Mouse (Mus musculus): Measurements from ENCODE around the gene Usp12. TPM values are rescaled to one million over a fixed set of nuclear protein-coding genes. Genes with fewer than 3 reads are reported as not detected.
"Not testable (repeated sequence)": the region's sequence is repeated elsewhere in the genome, so short reads cannot be mapped to it uniquely, and the experiment has no call there.

Usp12 gene
- polyA plus RNA-seq, 1 experiment from 2014 or later: 11.6 TPM

GRCm38 (mm10) chr5:146749857-146750256 lies 44.9 kb downstream of the Usp12 start:
- 90% methylated on average over 5 of the region's 5 CpGs for WGBS
- Histone ChIP-seq H3K4me1 (replicated peaks; ENCODE audit: control insufficient read depth, insufficient read depth, low read length) (no peaks in the 10 kb centered on the region), H3K9me3 (ENCODE audit: control insufficient read depth, low read length) (no peaks in the 10 kb centered on the region), H3K36me3 (ENCODE audit: control insufficient read depth, insufficient read depth, low read length) (no peaks in the 10 kb centered on the region), H3K4me3 (ENCODE audit: low read depth, low read length) (no peak overlapping the region), H3K27me3 (ENCODE audit: control insufficient read depth, insufficient read depth, low read length) (no peaks in the 10 kb centered on the region), H3K9ac (ENCODE audit: low read depth, low read length) (no peak overlapping the region), H3K4me2 (replicated peaks; ENCODE audit: low read depth, low read length) (no peak overlapping the region), H3K27ac (ENCODE audit: low read depth, low read length) (no peak overlapping the region)
- ATAC-seq (ENCODE audit: low FRiP score) (no peak), DNase-seq (ENCODE audit: low spot score) (no peak)

- Histone ChIP-seq H3K27ac (ENCODE audit: low read depth, low read length) (no peak overlapping the region), H3K9me3 (ENCODE audit: control insufficient read depth, low read length) (no peaks in the 10 kb centered on the region), H3K4me2 (replicated peaks; ENCODE audit: low read depth, low read length) (no peak overlapping the region), H3K4me3 (ENCODE audit: low read depth, low read length) (no peak overlapping the region), H3K36me3 (ENCODE audit: control insufficient read depth, insufficient read depth, low read length) (0 out of 2 replicates have a peak, but pooled peaks cover 2% of the 10 kb centered on the region), H3K9ac (ENCODE audit: low read depth, low read length) (no peak overlapping the region), H3K4me1 (replicated peaks; ENCODE audit: control insufficient read depth, insufficient read depth, low read length) (no peaks in the 10 kb centered on the region), H3K27me3 (ENCODE audit: control insufficient read depth, insufficient read depth, low read length) (no peaks in the 10 kb centered on the region)
- 82% methylated on average over 9 of the region's 9 CpGs for WGBS
- ATAC-seq (ENCODE audit: low FRiP score) (peak; percentile 38; the same call in 1 of the 2 replicates), DNase-seq (ENCODE audit: low spot score) (no peak)
Observed at GRCm38 (mm10) chr5:146736970-146737495, 57.8 kb downstream of the Usp12 start.

GRCm38 (mm10) chr5:146736348-146736747 lies 58.5 kb downstream of the Usp12 start:
- Histone ChIP-seq H3K27ac (ENCODE audit: low read depth, low read length) (no peak overlapping the region), H3K27me3 (ENCODE audit: control insufficient read depth, insufficient read depth, low read length) (no peaks in the 10 kb centered on the region), H3K4me2 (replicated peaks; ENCODE audit: low read depth, low read length) (no peak overlapping the region), H3K4me3 (ENCODE audit: low read depth, low read length) (no peak overlapping the region), H3K4me1 (replicated peaks; ENCODE audit: control insufficient read depth, insufficient read depth, low read length) (no peaks in the 10 kb centered on the region), H3K9ac (ENCODE audit: low read depth, low read length) (no peak overlapping the region), H3K36me3 (ENCODE audit: control insufficient read depth, insufficient read depth, low read length) (0 out of 2 replicates have a peak, but pooled peaks cover 2% of the 10 kb centered on the region), H3K9me3 (ENCODE audit: control insufficient read depth, low read length) (no peaks in the 10 kb centered on the region)
- DNase-seq (ENCODE audit: low spot score) (no peak), ATAC-seq (ENCODE audit: low FRiP score) (no peak)
- 74% methylated on average over 18 of the region's 18 CpGs for WGBS

- not testable (repeated sequence) for H3K4me1 ChIP-seq (replicated peaks; ENCODE audit: control insufficient read depth, insufficient read depth, low read length); H3K9ac ChIP-seq (ENCODE audit: low read depth, low read length); H3K4me3 ChIP-seq (ENCODE audit: low read depth, low read length); ATAC-seq (ENCODE audit: low FRiP score); DNase-seq (ENCODE audit: low spot score); H3K9me3 ChIP-seq (ENCODE audit: control insufficient read depth, low read length); H3K27me3 ChIP-seq (ENCODE audit: control insufficient read depth, insufficient read depth, low read length); H3K36me3 ChIP-seq (ENCODE audit: control insufficient read depth, insufficient read depth, low read length); H3K4me2 ChIP-seq (replicated peaks; ENCODE audit: low read depth, low read length); H3K27ac ChIP-seq (ENCODE audit: low read depth, low read length)
- WGBS: 100% methylated on average over 1 of the region's 9 CpGs
Observed at GRCm38 (mm10) chr5:146735054-146735453, 59.8 kb downstream of the Usp12 start.

GRCm38 (mm10) chr5:146733888-146734640 lies 60.7 kb downstream of the Usp12 start:
- no peaks in the 10 kb centered on the region for H3K9me3 ChIP-seq (ENCODE audit: control insufficient read depth, low read length)
- H3K36me3 ChIP-seq (ENCODE audit: control insufficient read depth, insufficient read depth, low read length): 0 out of 2 replicates have a peak, but pooled peaks cover 2% of the 10 kb centered on the region
- no peak overlapping the region for H3K9ac ChIP-seq (ENCODE audit: low read depth, low read length)
- no peak overlapping the region for H3K27ac ChIP-seq (ENCODE audit: low read depth, low read length)
- DNase-seq (ENCODE audit: low spot score) (no peak), ATAC-seq (ENCODE audit: low FRiP score) (no peak)
- H3K4me2 ChIP-seq (replicated peaks; ENCODE audit: low read depth, low read length): no peak overlapping the region
- no peaks in the 10 kb centered on the region for H3K4me1 ChIP-seq (replicated peaks; ENCODE audit: control insufficient read depth, insufficient read depth, low read length)
- WGBS: 84% methylated on average over 12 of the region's 12 CpGs
- no peak overlapping the region for H3K4me3 ChIP-seq (ENCODE audit: low read depth, low read length)
- H3K27me3 ChIP-seq (ENCODE audit: control insufficient read depth, insufficient read depth, low read length): no peaks in the 10 kb centered on the region

- ATAC-seq (ENCODE audit: low FRiP score) (no peak), DNase-seq (ENCODE audit: low spot score) (no peak)
- no peak overlapping the region for H3K27ac ChIP-seq (ENCODE audit: low read depth, low read length)
- no peak overlapping the region for H3K9ac ChIP-seq (ENCODE audit: low read depth, low read length)
- H3K36me3 ChIP-seq (ENCODE audit: control insufficient read depth, insufficient read depth, low read length): 0 out of 2 replicates have a peak, but pooled peaks cover 2% of the 10 kb centered on the region
- H3K4me2 ChIP-seq (replicated peaks; ENCODE audit: low read depth, low read length): no peak overlapping the region
- no peaks in the 10 kb centered on the region for H3K27me3 ChIP-seq (ENCODE audit: control insufficient read depth, insufficient read depth, low read length)
- WGBS: 87% methylated on average over 7 of the region's 7 CpGs
- H3K4me3 ChIP-seq (ENCODE audit: low read depth, low read length): no peak overlapping the region
- H3K9me3 ChIP-seq (ENCODE audit: control insufficient read depth, low read length): no peaks in the 10 kb centered on the region
- H3K4me1 ChIP-seq (replicated peaks; ENCODE audit: control insufficient read depth, insufficient read depth, low read length): no peaks in the 10 kb centered on the region
Observed at GRCm38 (mm10) chr5:146733372-146733771, 61.4 kb downstream of the Usp12 start.

- no peak overlapping the region for H3K27ac ChIP-seq (ENCODE audit: low read depth, low read length)
- ATAC-seq (ENCODE audit: low FRiP score) (no peak), DNase-seq (ENCODE audit: low spot score) (no peak)
- no peaks in the 10 kb centered on the region for H3K27me3 ChIP-seq (ENCODE audit: control insufficient read depth, insufficient read depth, low read length)
- no peak overlapping the region for H3K4me2 ChIP-seq (replicated peaks; ENCODE audit: low read depth, low read length)
- no peaks in the 10 kb centered on the region for H3K4me1 ChIP-seq (replicated peaks; ENCODE audit: control insufficient read depth, insufficient read depth, low read length)
- no peak overlapping the region for H3K4me3 ChIP-seq (ENCODE audit: low read depth, low read length)
- 94% methylated on average over 4 of the region's 4 CpGs for WGBS
- no peak overlapping the region for H3K9ac ChIP-seq (ENCODE audit: low read depth, low read length)
- no peaks in the 10 kb centered on the region for H3K9me3 ChIP-seq (ENCODE audit: control insufficient read depth, low read length)
- H3K36me3 ChIP-seq (ENCODE audit: control insufficient read depth, insufficient read depth, low read length): no peaks in the 10 kb centered on the region
Observed at GRCm38 (mm10) chr5:146727006-146727405, 67.8 kb downstream of the Usp12 start.

- H3K36me3 ChIP-seq (ENCODE audit: control insufficient read depth, insufficient read depth, low read length): no peaks in the 10 kb centered on the region
- no peak for DNase-seq (ENCODE audit: low spot score)
- H3K9ac ChIP-seq (ENCODE audit: low read depth, low read length): no peak overlapping the region
- H3K9me3 ChIP-seq (ENCODE audit: control insufficient read depth, low read length): no peaks in the 10 kb centered on the region
- H3K4me3 ChIP-seq (ENCODE audit: low read depth, low read length): no peak overlapping the region
- H3K27ac ChIP-seq (ENCODE audit: low read depth, low read length): no peak overlapping the region
- ATAC-seq (ENCODE audit: low FRiP score): no peak
- no peaks in the 10 kb centered on the region for H3K27me3 ChIP-seq (ENCODE audit: control insufficient read depth, insufficient read depth, low read length)
- H3K4me2 ChIP-seq (replicated peaks; ENCODE audit: low read depth, low read length): no peak overlapping the region
- 70% methylated on average over 3 of the region's 3 CpGs for WGBS
- no peaks in the 10 kb centered on the region for H3K4me1 ChIP-seq (replicated peaks; ENCODE audit: control insufficient read depth, insufficient read depth, low read length)
Observed at GRCm38 (mm10) chr5:146724956-146725355, 69.8 kb downstream of the Usp12 start.

GRCm38 (mm10) chr5:146723452-146723851 lies 71.4 kb downstream of the Usp12 start:
- DNase-seq (ENCODE audit: low spot score) (no peak), ATAC-seq (ENCODE audit: low FRiP score) (no peak)
- Histone ChIP-seq H3K4me2 (replicated peaks; ENCODE audit: low read depth, low read length) (no peak overlapping the region), H3K4me3 (ENCODE audit: low read depth, low read length) (no peak overlapping the region), H3K27ac (ENCODE audit: low read depth, low read length) (no peak overlapping the region), H3K9me3 (ENCODE audit: control insufficient read depth, low read length) (no peaks in the 10 kb centered on the region), H3K4me1 (replicated peaks; ENCODE audit: control insufficient read depth, insufficient read depth, low read length) (no peaks in the 10 kb centered on the region), H3K27me3 (ENCODE audit: control insufficient read depth, insufficient read depth, low read length) (no peaks in the 10 kb centered on the region), H3K9ac (ENCODE audit: low read depth, low read length) (no peak overlapping the region), H3K36me3 (ENCODE audit: control insufficient read depth, insufficient read depth, low read length) (no peaks in the 10 kb centered on the region)
- 92% methylated on average over 5 of the region's 5 CpGs for WGBS

All from hindbrain, embryonic 11.5 days (tissue).